26 mouse cellular contexts compared by ENCODE assay signal in genomic region chr19:6832363-6832762, GRCm38 (mm10). TPM values are rescaled to one million over a fixed set of nuclear protein-coding genes. Genes with fewer than 3 reads are reported as not detected.
A peak's percentile ranks its signal among the peaks of the same experiment; 100 is the strongest.
DNase-seq lines count a peak whose midpoint lies in the region; ATAC-seq and TF ChIP-seq lines count a peak whose summit lies in the region.
"Had no signal": no experiment of that assay in that cellular context is flagged by ENCODE, and none has a peak within 500 bp of the region (broad histone marks: within the 10 kb centered on the region; RNA-seq: fewer than 3 reads in every experiment).

No protein-coding gene starts in this region.

- peaks cover 51% of the 10 kb centered on the region for H3K36me3 ChIP-seq in stomach, embryonic 15.5 days
- H3K36me3 ChIP-seq in stomach, postnatal 0 days (ENCODE audit: control insufficient read depth, insufficient read depth, low read length): peaks cover 47% of the 10 kb centered on the region
- peaks cover 25% of the 10 kb centered on the region for H3K36me3 ChIP-seq in liver, embryonic 12.5 days
- H3K36me3 ChIP-seq in liver, postnatal 0 days (replicated peaks; ENCODE audit: insufficient read depth, low read length): peaks cover 6% of the 10 kb centered on the region
- H3K36me3 ChIP-seq in hindbrain, embryonic 12.5 days: no peaks in the 10 kb centered on the region
- H3K36me3 ChIP-seq: neural tube, embryonic 12.5 days had no signal

- no peak overlapping the region for H3K4me3 ChIP-seq in stomach, embryonic 15.5 days (replicated peaks)
- H3K4me3 ChIP-seq in stomach, postnatal 0 days (ENCODE audit: low read depth, low read length): no peak overlapping the region
- no peak overlapping the region for H3K4me3 ChIP-seq in liver, embryonic 12.5 days
- no peak overlapping the region for H3K4me3 ChIP-seq in liver, postnatal 0 days (ENCODE audit: low read depth, low read length)
- no peak overlapping the region for H3K4me3 ChIP-seq in hindbrain, embryonic 12.5 days
- H3K4me3 ChIP-seq: erythroblast, embryonic 14.5 days; heart, adult 2 months; heart, embryonic 12.5 days; left cerebral cortex, adult 2 months; neural tube, embryonic 12.5 days had no signal

- H3K9ac ChIP-seq in stomach, embryonic 15.5 days: no peak overlapping the region
- no peak overlapping the region for H3K9ac ChIP-seq in stomach, postnatal 0 days (ENCODE audit: low read length)
- H3K9ac ChIP-seq in liver, embryonic 12.5 days: no peak overlapping the region
- H3K9ac ChIP-seq in liver, postnatal 0 days (replicated peaks): no peak overlapping the region
- H3K9ac ChIP-seq in hindbrain, embryonic 12.5 days: no peak overlapping the region
- H3K9ac ChIP-seq: forebrain, postnatal 0 days; heart, embryonic 12.5 days; hindbrain, embryonic 15.5 days; limb, embryonic 13.5 days; neural tube, embryonic 12.5 days had no signal

- no peaks in the 10 kb centered on the region for H3K9me3 ChIP-seq in stomach, embryonic 15.5 days
- no peaks in the 10 kb centered on the region for H3K9me3 ChIP-seq in stomach, postnatal 0 days (ENCODE audit: control insufficient read depth, low read length)
- no peaks in the 10 kb centered on the region for H3K9me3 ChIP-seq in liver, embryonic 12.5 days (replicated peaks)
- H3K9me3 ChIP-seq in liver, postnatal 0 days (ENCODE audit: low read length): no peaks in the 10 kb centered on the region
- no peaks in the 10 kb centered on the region for H3K9me3 ChIP-seq in hindbrain, embryonic 12.5 days (replicated peaks)
- H3K9me3 ChIP-seq: heart, embryonic 12.5 days; hindbrain, embryonic 15.5 days; neural tube, embryonic 12.5 days had no signal

- peak; percentile 57; the same call in 1 of the 2 replicates for ATAC-seq in stomach, embryonic 15.5 days (ENCODE audit: insufficient read depth, low FRiP score, low read depth)
- ATAC-seq in stomach, postnatal 0 days (ENCODE audit: low FRiP score, low TSS enrichment): no peak
- ATAC-seq in liver, embryonic 12.5 days: peak; percentile 90
- peak; percentile 91 for ATAC-seq in liver, postnatal 0 days
- ATAC-seq in hindbrain, embryonic 12.5 days (ENCODE audit: low FRiP score): no peak
- ATAC-seq: forebrain, postnatal 0 days; inflammation-experienced regulatory T-cells, adult 6 months had no signal

- H3K27me3 ChIP-seq in stomach, embryonic 15.5 days (replicated peaks): peaks cover 34% of the 10 kb centered on the region
- H3K27me3 ChIP-seq in stomach, postnatal 0 days (ENCODE audit: control insufficient read depth, insufficient read depth, low read length): no peaks in the 10 kb centered on the region
- H3K27me3 ChIP-seq in liver, embryonic 12.5 days (replicated peaks): peaks cover 59% of the 10 kb centered on the region
- H3K27me3 ChIP-seq in liver, postnatal 0 days (ENCODE audit: insufficient read depth, low read length): peaks cover 27% of the 10 kb centered on the region
- peaks cover 64% of the 10 kb centered on the region for H3K27me3 ChIP-seq in hindbrain, embryonic 12.5 days

- no peak overlapping the region for H3K27ac ChIP-seq in stomach, embryonic 15.5 days
- H3K27ac ChIP-seq in stomach, postnatal 0 days (replicated peaks): no peak overlapping the region
- no peak overlapping the region for H3K27ac ChIP-seq in liver, embryonic 12.5 days
- no peak overlapping the region for H3K27ac ChIP-seq in liver, postnatal 0 days (ENCODE audit: low read depth)
- no peak overlapping the region for H3K27ac ChIP-seq in hindbrain, embryonic 12.5 days
- H3K27ac ChIP-seq: heart, adult 2 months; hindbrain, embryonic 15.5 days; left cerebral cortex, adult 2 months; limb, embryonic 13.5 days; neural tube, embryonic 12.5 days had no signal

- DNase-seq in stomach, postnatal 0 days (ENCODE audit: low spot score): no peak
- DNase-seq in liver, postnatal 0 days: no peak
- DNase-seq in testis, postnatal 10 days (ENCODE audit: low spot score): no peak
- no peak for DNase-seq in cerebellum, adult 11 months
- DNase-seq: adrenal gland, postnatal 25 days; cerebellum, adult 8-10 months; cerebellum, postnatal 36 days; embryo, embryonic 11 days; forebrain, postnatal 0 days; heart, adult 2 months; kidney, adult 11 months; kidney, postnatal 25 days; lung, adult 2 months; lung, postnatal 10 days; thymus, postnatal 14 days had no signal

- peaks cover 15% of the 10 kb centered on the region for H3K4me1 ChIP-seq in stomach, embryonic 15.5 days
- H3K4me1 ChIP-seq in stomach, postnatal 0 days (replicated peaks; ENCODE audit: control insufficient read depth, insufficient read depth): no peaks in the 10 kb centered on the region
- H3K4me1 ChIP-seq in liver, embryonic 12.5 days: peaks cover 42% of the 10 kb centered on the region
- H3K4me1 ChIP-seq in liver, postnatal 0 days (ENCODE audit: insufficient read depth): no peaks in the 10 kb centered on the region; the same call in 1 of the 2 replicates
- H3K4me1 ChIP-seq in hindbrain, embryonic 12.5 days: peaks cover 21% of the 10 kb centered on the region

- no peak for TF ChIP-seq CTCF in stomach, postnatal 0 days (IDR thresholded peaks at IDR 0.05; ENCODE audit: low read depth)
- TF ChIP-seq CTCF in liver, postnatal 0 days (IDR thresholded peaks at IDR 0.05; ENCODE audit: low read depth): no peak

- TF ChIP-seq EP300 in stomach, postnatal 0 days (optimal IDR thresholded peaks at IDR 0.05): no peak
- peak; percentile 80; the same call in 1 of the 2 replicates for TF ChIP-seq EP300 in liver, postnatal 0 days (IDR thresholded peaks at IDR 0.05; ENCODE audit: low read depth)

- WGBS in stomach, embryonic 15.5 days: 80% methylated on average over 8 of the region's 8 CpGs
- WGBS in stomach, postnatal 0 days: 81% methylated on average over 8 of the region's 8 CpGs
- WGBS in liver, embryonic 12.5 days (ENCODE audit: insufficient replicate concordance): 25% methylated on average over 8 of the region's 8 CpGs
- 65% methylated on average over 8 of the region's 8 CpGs for WGBS in liver, postnatal 0 days (ENCODE audit: insufficient replicate concordance)
- WGBS in hindbrain, embryonic 12.5 days: 90% methylated on average over 8 of the region's 8 CpGs

- no peak overlapping the region for H3K4me2 ChIP-seq in stomach, embryonic 15.5 days
- H3K4me2 ChIP-seq in stomach, postnatal 0 days (replicated peaks; ENCODE audit: low read depth): no peak overlapping the region
- H3K4me2 ChIP-seq in liver, embryonic 12.5 days: peak overlapping the region; percentile 38
- no peak overlapping the region for H3K4me2 ChIP-seq in liver, postnatal 0 days (ENCODE audit: low read depth, low read length)
- H3K4me2 ChIP-seq in hindbrain, embryonic 12.5 days (replicated peaks): no peak overlapping the region
- H3K4me2 ChIP-seq: heart, embryonic 12.5 days; limb, embryonic 13.5 days; midbrain, embryonic 11.5 days had no signal

RNA-seq across cellular contexts. Expression of gene Rps6ka4, which starts 8.1 kb away (rescaled TPM):
- 28.1 and 30.1 TPM in 2 replicates for polyA plus RNA-seq in stomach, embryonic 15.5 days (2015; fragmentation: Nextera tagmentation; extraction: Ambion mirVana)
- 34.7 and 34.9 TPM in 2 replicates for polyA plus RNA-seq in stomach, postnatal 0 days (2015; fragmentation: Nextera tagmentation; extraction: Ambion mirVana)
- 8.5 and 8.7 TPM in 2 replicates for polyA plus RNA-seq in liver, embryonic 12.5 days (2016; fragmentation: Nextera tagmentation; extraction: Ambion mirVana)
- 4.2 and 5.2 TPM in 2 replicates for polyA plus RNA-seq in liver, postnatal 0 days (2015; fragmentation: Nextera tagmentation; extraction: Ambion mirVana)
- 13.2 and 14.4 TPM in 2 replicates for polyA plus RNA-seq in hindbrain, embryonic 12.5 days (2016; fragmentation: Nextera tagmentation; extraction: Ambion mirVana)

RNA-seq across cellular contexts. Expression of gene Ccdc88b, which starts 25.6 kb away (rescaled TPM):
- 1.7 and 1.9 TPM in 2 replicates for polyA plus RNA-seq in stomach, embryonic 15.5 days (2015; fragmentation: Nextera tagmentation; extraction: Ambion mirVana)
- 0.34 and 0.45 TPM in 2 replicates for polyA plus RNA-seq in stomach, postnatal 0 days (2015; fragmentation: Nextera tagmentation; extraction: Ambion mirVana)
- 2.8 and 3.3 TPM in 2 replicates for polyA plus RNA-seq in liver, embryonic 12.5 days (2016; fragmentation: Nextera tagmentation; extraction: Ambion mirVana)
- polyA plus RNA-seq in liver, postnatal 0 days (2015; fragmentation: Nextera tagmentation; extraction: Ambion mirVana): 2.6 and 2.8 TPM in 2 replicates
- polyA plus RNA-seq in hindbrain, embryonic 12.5 days (2016; fragmentation: Nextera tagmentation; extraction: Ambion mirVana): 0.50 and 0.85 TPM in 2 replicates

Comparison
In these comparisons a context has a peak if more than half of its experiments do, and no peak if none do; other contexts are left out.
1. ATAC-seq: peak in stomach, embryonic 15.5 days (single experiment), liver, embryonic 12.5 days (single experiment) and liver, postnatal 0 days (single experiment); none in stomach, postnatal 0 days (single experiment) and hindbrain, embryonic 12.5 days (single experiment).